Mouse (Mus musculus) brain, adult 2 months (tissue): ENCODE measurements around the gene Ccdc170.

Experiments used
- DNase-seq: peaks from one replicate; pipeline ENCODE4 v3.0.0; 2011; ENCODE audit warnings: low read depth, low spot score

Ccdc170 gene

DNA sequence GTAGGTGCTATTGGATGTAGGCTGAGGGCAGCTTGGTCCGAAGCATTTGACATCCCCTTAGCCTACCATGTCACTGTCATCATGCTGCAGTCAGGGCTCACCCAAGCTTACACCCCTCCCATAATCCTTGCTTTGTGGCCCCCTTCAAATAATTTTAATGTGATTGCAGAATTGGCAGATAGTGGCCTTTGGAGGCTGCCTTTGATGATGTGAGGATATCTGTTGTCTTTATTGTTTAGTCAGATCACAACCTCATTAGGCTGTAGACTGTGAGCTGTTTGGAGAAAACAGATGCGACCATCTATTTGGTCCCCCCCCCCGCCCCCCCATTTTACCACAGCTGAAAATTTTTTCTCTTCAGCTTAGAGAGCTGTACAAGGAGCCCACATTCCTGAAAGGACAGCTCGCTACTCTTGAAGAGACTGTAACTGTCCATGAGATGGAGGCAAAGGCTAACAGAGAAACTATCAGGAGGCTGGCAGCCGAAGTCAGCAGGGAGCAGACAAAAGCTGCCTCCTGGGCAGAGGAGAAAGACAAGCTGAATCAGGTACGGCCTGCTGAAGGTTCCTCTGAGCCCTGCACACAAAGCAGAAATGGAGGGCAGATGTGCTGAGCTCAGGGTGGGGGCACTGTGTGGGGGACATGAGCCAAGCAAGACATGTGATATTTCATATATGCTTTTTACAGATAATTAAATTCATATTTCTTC lies 38.2 kb downstream of the Ccdc170 start:
- peak; percentile 17 for DNase-seq

DNA sequence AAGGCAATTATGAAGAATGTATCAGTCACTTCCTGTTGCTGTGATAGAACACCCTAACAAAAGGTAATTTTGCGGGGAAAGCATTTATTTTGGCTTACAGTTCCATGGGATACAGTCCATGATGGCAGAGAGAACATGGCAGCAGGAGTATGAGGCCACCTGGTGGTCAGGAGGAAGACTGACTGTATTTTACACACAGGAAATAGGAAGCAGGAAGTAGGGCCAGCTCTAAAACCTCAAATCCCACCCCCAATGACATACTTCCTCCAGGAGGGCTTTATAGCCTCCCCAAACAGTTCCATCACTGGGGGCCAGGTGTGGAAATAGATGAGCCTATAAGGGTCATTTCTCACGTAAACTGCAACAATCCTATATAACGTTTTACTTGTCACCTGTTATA lies 39.8 kb downstream of the Ccdc170 start:
- no peak for DNase-seq

DNA sequence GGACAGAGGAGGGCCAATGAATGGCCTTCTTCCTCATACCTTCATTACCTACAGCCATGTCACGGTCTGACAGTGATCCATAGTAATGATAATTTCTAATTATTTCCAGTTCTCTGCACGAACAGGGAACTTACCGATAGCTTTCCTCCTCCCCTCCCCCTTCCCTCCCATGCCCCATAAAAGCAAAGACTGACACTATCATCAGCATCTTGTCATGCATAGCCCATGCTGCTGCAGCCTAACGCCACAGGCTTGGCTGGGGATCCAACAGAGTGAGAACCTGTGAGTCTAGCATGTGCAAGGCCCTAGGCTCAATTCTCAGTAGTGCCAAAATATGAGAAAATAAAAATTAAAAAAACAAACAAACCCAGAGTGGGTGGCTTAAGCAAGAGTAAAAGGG lies 40.8 kb downstream of the Ccdc170 start:
- DNase-seq, result no peak

DNA sequence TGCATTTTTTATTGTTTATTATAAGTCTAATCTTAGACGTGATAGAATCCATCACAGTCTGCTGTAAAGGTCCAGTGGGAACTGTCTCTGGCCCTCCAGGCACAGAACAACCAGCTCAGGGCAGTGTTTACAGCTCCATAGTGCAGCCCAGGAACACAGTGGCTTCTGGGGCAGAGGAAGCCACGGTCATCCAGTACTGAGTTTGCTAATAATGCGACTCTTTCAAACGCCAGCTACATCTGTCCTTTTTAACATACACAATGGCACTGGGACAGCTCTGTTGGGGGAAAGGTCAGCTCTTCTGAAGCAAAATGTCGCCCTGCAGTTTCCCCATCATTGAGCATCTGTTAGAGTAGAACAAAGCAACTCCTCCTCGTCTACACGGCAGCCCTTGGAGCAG lies 45.7 kb downstream of the Ccdc170 start:
- no peak for DNase-seq

DNA sequence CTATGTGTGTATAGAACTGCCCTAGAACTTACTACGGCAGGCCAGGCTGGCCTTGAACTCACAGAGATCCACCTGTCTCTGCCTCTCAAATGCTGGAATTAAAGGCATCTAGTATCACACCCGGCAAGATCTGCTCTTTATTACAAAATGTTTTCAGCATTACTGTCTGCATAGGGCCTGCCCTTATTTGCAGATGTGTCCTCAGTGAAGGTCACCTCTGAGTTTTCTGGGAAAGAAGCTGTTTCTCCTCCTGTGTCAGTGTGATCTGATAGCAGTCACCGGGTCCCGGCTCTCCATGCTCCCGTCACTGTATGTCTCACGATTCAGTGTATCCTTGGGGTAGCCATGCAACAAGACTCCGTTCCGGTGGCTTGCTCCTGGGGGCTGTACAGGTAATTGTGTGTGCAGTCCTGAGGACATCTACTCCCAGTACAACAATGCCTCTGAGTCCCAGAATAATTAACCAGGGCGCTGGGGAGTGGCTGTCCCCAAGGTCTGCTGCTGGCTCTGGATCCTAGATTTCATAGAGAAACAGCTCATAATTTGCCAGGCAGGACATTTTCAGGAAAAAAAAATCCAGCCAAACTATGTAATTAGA lies 48.4 kb downstream of the Ccdc170 start:
- DNase-seq, result no peak

DNA sequence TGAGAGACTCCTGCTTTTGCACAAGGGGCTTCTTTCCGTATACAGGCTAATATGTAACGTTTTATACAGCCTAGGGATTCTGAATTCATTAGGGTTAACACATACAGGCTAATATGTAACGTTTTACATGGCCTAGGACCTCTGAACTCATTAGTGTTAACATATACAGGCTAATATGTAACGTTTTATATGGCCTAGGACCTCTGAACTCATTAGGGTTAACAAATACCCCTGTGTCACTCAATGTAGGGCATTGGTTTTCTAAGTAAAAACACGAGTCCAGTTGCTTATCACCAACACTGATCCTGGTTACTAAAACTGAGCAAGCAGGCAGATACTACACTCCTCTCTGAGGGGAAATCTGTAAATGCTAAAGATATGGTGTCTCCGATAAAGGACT lies 49.6 kb downstream of the Ccdc170 start:
- DNase-seq, result no peak

DNA sequence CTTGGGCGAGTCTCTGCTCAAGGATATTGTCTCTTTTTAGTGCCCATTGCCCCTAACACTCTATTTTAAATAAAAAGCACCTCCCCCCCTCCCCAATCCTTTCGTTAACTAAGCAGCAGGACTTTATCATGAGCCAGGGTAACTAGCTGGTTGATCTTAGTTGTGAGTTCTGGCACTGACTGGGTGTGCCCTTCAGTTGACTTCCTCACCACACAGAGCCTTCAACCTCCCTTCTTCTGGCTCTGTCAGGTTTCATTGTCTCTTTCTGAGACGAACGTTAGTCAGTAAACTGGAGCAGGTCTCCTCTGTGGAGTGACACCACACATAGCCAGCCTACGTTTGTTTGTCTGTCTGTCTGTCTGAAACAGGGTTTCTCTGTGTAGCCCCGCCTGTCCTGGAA lies 50.4 kb downstream of the Ccdc170 start:
- no peak for DNase-seq

DNA sequence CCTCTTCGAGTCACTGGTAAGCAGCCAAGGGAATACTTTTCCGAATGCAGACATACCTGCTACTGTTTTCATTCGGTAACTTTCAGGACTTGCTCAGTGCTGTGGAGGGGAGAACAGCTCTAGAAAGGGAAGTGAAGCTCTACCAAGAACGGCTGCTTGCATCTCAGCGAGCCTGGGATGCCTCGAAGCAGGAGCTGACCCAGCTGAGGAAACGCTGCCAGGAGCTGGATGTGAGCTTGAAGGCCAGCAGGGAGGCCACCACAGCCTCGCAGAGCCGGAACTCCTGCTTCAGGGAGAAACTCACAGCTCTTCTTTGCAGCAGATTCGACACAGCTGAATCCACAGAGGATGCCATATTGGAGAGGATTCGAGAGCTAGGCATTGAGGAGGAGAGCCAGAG lies 51.6 kb downstream of the Ccdc170 start:
- no peak for DNase-seq

DNA sequence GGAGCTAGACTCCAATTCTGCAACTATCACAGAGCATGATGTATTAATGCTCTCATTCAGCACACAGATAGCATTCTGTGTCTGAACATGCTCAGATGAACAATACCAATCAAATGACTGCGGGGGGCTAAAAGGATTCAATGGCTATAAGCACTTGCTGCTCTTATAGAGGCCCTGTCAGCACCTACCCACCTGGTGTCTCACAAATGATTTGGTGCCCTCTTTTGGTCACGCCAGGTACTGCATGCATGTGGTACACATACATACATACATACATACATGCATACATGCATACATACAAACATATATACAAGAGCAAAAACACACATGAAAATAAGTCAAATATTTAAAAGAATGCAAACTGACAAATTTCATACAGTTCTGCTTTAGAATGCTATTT lies 63.2 kb downstream of the Ccdc170 start:
- no peak for DNase-seq

DNA sequence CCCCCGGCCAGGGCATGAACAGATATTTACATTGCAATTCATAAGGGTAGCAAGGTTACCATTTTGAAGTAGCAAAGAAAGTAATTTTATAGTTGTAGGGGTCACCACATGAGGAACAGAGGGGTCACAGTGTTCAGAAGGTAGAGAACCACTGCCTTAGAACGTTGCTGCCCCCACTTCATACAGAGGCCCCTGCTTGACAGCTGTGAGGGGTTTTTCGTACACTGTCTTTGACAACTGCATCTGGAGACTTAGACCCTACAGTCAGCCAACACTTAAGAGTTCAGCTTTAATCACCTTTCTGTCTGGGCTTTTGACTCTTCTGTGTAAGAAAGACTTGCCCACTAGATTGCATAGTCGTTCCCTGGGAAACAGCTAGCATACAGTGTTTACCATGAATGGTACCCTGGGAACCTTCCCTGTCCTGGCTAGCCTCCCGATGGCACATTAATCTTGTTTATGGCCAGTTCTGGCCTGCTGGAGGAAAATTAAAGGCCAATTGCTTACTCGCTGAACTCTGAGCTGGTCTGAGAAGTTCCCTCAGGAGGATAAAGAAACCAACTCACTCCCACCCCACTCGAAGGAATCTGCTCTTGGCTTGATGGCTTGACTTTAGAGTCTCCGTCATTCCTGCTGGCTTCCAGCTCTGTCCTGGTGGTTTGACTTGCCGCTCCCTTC lies 71.3 kb downstream of the Ccdc170 start:
- no peak for DNase-seq

DNA sequence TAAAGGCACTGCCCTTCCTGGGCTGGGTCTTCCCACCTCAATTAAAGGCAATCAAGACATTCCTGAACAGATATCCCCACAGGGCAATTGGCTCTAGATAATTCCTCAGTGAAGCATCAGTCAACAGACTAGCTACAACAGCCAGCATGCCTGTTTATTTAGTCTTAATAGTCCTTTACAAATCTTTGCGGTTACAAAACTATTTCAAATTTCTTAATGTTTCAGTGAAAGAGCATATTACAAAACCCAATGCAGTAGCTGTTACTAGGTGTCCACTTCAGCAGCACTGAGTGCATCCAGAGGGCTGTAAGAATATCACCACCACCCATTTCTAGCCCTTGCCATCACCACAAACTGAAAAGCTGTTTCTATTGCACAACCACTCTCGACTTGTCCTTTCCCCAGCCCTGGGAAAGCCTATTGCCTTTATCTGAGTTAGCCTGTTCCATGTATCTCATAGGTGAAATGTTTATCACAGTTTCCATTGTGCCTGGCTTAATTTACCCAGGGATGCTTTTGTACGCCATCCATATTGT lies 74.6 kb downstream of the Ccdc170 start:
- no peak for DNase-seq

DNA sequence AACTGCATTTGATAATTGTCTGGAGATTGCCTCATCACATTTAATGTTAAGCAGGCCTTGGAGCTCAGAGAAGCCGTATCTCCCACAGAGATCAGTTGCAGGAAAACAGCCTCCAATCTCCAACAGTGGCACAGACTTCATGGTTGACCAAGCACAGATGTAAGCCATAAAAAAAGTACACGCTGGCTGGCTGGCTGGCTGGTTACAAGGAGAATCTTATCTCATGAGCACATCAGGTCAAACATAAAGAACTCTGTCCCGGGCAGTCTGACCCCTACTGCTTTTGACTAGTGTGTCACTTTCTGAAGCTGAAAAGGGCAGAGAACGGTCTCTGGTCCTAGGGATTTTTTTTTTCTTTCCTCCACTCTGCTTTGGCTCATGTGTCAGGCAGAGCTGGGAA lies 76.8 kb downstream of the Ccdc170 start:
- no peak for DNase-seq

DNA sequence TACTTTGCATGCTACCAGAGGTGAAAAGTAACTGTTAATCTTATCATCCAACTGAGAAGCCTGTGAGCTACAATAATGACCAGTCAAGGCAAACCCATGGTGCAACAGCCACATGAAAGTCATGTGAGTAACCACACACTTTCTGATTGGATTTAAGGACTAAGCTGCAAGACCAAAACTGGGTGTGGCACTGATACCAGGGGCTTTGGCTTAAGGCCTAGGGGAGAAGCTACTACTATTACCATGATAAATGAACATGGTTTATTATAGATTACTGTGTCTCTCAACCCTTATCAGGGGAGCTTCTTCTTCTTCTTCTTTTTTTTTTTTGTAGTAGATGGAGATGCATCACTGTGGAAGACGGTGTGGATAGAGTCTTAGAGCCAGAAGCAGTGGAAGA lies 82.8 kb downstream of the Ccdc170 start:
- DNase-seq, result no peak

DNA sequence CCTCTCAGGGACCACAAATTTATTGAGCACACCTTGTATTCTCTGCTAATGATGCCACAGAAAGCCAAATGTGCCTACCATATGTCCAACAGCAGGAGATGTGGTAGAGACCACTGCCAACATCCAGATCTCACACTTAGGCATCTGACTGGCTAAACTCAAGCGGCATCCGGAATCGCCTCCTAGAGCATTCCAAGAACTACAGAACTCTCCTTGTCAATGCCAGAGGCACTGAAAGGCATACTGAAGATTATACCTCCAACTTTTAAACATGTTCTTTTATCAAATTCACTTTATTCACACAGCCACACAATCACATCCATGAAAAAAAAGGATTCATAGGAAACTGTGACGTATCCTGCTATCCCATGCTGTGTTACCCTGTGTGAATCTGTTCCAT lies 88.5 kb downstream of the Ccdc170 start:
- DNase-seq, result peak; percentile 8

DNA sequence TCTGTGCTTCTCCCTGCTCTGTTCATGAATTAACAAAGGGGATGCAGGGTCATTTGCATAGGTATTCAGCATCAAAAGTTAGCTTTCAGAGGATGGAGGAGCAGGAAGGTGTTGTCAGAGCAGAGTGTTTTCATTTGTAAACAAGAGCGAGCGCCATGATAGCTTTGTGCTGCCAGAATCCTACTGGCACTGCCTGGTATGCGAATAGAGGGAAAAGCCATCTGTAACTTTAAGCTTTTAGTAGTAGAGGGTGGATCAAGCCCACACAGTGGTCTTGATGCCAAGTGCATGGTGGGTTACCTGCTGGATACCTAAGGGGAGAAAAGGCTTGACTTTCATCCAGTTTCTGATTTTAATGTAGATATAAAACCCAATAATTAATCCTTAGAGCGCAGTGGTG lies 89.0 kb downstream of the Ccdc170 start:
- peak; percentile 3 for DNase-seq

DNA sequence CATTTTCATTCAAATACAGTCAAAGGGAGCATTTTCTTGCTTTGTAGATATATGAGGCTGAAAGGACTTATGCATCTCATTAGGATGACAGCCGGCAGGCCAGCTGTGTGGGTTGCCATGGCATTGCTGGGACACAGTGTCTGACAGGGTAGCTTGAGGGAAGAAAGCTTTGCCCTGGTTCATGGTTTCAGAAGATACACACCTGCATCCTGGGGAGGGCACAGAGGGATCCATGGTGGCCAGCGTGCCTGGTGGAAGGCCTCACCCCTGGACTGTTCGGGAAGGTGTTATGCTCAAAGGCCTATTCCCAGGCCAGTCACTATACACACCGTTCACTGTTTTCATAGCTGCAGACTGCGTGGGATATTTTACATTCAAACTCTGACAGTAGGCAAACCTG lies 99.6 kb downstream of the Ccdc170 start:
- no peak for DNase-seq

DNA sequence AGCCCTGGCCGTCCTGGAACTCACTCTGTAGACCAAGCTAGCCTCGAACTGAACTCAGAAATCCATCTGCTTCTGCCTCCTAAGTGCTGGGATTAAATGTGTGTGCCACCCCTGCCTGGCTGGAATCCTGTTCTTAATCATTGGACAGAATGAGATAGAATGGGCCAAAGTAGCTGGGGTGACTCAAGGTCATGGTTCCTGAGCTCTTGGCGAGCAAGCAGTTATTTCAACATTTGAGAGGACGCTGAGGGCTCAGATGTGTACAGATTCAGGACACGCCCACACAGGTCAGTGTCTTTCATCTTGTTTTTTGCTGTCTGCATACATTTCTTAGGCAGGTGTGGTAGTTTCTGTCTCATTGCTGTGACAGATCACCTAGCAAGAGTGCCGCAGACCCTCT lies 104.4 kb downstream of the Ccdc170 start:
- no peak for DNase-seq

DNA sequence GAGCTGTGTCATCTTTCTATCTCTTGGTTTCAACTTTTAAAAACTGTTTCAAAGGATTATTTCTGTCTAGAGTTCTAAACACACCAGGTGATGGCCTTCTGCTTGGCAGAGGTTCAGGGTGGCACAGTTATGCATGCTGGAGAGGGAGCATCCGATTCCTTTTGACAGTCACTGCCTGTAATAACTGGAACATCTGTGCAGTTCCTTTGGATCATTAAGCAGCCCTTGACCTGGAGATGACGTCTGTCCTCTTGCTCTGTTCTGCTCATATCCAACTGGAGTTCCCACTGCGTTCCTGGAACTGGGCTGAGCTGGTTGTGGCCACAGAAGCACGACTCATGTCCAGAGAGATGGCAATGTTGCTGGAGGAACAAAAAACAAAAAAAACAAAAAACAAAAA lies 107.3 kb downstream of the Ccdc170 start:
- no peak for DNase-seq

DNA sequence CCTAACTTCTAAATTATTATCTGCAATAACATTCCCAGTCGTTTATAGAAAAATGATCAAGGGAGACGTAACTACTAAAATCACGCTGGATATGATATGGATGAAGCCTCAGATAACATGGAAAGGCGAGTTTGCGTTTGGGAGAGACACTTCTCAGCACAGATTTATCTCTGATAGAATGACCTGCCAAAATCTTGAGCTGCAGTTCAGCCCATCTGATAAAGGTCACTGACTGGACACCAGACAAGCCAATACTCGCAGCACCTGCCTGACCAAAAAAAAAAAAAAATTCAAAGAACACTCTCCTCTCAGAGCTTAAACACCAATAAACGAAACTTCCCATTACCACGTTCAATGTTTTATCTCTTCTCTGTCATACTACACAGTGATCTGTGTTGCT lies 108.7 kb downstream of the Ccdc170 start:
- DNase-seq, result no peak

DNA sequence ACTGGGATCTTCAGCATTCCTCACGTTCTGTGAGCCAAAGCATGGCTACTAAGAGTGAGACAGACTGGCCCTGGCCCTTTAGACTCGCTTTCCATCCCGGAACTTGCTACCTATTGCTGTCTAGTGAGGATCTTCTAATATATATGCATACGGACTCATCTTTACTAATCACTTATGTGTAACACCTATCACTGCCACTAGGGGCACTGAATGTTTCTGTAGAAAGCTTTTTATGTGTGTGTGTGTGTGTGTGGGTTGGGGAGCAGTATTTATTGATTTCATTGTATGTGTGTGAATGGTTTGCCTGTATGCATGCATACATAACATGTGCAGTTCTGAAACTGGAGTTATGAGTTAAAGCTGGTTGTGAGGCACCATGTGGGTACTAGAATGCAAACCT lies 111.5 kb downstream of the Ccdc170 start:
- no peak for DNase-seq

DNA sequence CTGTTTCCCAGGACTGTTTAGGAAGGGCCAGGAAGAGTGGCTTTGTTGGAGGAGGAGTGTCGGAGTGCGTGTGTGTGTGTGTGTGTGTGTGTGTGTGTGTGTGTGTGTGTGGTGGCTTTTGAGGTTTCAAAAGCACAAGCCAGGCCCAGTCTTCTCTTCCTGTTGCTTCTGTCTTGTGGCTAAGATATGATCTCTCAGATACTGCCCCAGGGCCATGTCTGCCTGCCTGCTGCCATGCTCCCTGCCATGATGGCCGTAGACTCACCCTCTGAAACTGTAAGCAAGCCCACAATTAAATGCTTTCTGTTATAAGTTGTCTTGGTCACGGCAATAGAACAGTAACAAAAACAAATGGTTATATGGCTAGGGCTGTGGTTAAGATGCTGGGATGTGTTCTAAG lies 114.9 kb downstream of the Ccdc170 start:
- DNase-seq, result no peak

DNA sequence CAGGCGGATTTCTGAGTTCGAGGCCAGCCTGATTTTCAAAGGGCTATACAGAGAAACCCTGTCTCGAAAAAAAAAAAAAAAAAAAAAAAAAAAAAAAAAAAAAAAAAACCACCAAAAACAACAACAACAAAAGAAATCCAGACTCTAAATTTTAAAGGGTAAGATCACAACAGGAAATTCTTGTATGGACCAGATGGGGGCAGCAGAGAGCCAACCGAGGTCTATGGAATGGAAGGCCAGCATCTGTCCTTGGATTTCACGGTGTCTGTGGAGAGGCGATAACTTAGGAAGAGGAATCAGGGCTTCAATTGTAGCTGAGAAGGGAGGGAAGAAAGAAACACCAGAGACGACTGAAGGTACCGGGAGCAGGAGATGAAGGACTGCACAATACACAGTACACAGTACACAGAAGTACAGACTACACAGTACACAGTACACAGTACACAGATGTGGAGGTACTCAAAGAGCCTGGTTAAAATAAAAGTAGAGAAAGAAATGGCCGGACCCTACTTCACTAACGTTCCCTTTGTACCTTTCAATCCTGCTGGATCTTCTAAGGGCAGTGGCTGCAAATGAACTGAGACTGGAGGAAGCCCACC lies 116.0 kb downstream of the Ccdc170 start:
- DNase-seq, result peak; percentile 73

DNA sequence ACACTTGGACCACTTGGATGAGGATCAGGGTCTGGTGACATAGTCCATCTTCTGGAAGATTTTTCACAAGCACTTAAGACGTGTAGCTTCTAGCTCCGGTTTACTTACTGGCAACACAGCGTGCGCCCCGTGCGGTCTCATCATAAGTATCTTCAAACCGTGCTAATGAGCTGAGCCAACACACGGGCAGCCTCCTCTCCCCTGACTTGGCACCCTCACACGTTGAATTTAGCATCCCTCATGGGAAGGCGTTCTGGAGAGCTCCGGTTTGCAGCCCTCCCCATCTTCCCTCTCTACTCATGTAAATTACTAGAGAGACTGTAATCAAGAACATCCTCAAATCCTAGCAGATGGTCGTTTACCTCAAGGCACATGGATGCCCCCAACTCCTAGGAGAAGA lies 116.6 kb downstream of the Ccdc170 start:
- peak; percentile 47 for DNase-seq
